Mouse (Mus musculus) limb, embryonic 10.5 days (tissue): ENCODE results near the gene Ybx1. TPM values are rescaled to one million over a fixed set of nuclear protein-coding genes. Genes with fewer than 3 reads are reported as not detected.

Experiments
- DNase-seq: peaks from one replicate; pipeline ENCODE4 v3.0.0-alpha.2; 2017; ENCODE audit warnings: low spot score
- H3K27ac ChIP-seq: fragments of 300-500 bp; sonication (generic); 2 replicates; pipeline ENCODE4 v1.5.1; 2016; ENCODE audit warnings: mild to moderate bottlenecking
- H3K27me3 ChIP-seq: fragments of 300-500 bp; sonication (generic); 2 replicates; pipeline ENCODE4 v1.6.1; 2016; ENCODE audit warnings: low read depth, mild to moderate bottlenecking; ENCODE audit not compliant: poor library complexity, severe bottlenecking
- H3K36me3 ChIP-seq: fragments of 300-500 bp; sonication (generic); 2 replicates; pipeline ENCODE4 v1.6.1; 2016; ENCODE audit warnings: mild to moderate bottlenecking, moderate library complexity
- H3K4me1 ChIP-seq: fragments of 300-500 bp; sonication (generic); 2 replicates; pipeline ENCODE4 v1.6.1; 2016
- H3K4me3 ChIP-seq: fragments of 300-500 bp; sonication (generic); 2 replicates; pipeline ENCODE4 v1.5.1; 2016; ENCODE audit warnings: mild to moderate bottlenecking, moderate library complexity
- H3K9me3 ChIP-seq: fragments of 300-500 bp; sonication (generic); replicated peaks from 2 replicates; pipeline ENCODE4 v1.6.1; 2016; ENCODE audit warnings: mild to moderate bottlenecking
- WGBS: fragments of 180-500 bp; shearing (Covaris S2); methylation state at CpG from one replicate; pipeline ENCODE4 v1.1.7; 2016; 5-methylcytosine and 5-hydroxymethylcytosine counted together
- polyA plus RNA-seq: library from polyadenylated mRNA; unstranded; fragments of >200 nt; fragmentation: Nextera tagmentation; extraction: Ambion mirVana; gene quantifications from 2 replicates; pipeline ENCODE4 v1.2.1, GENCODE M21; 2016

The Ybx1 gene
- 1,026 and 1,071 TPM in 2 replicates for polyA plus RNA-seq

- Histone ChIP-seq H3K9me3 (no peaks in the 10 kb centered on the region), H3K27me3 (no peaks in the 10 kb centered on the region), H3K4me3 (peak within 1 kb of the TSS; percentile 99), H3K4me1 (peaks cover 22% of the 10 kb centered on the region), H3K36me3 (peaks cover 33% of the 10 kb centered on the region), H3K27ac (peak within 1 kb of the TSS; percentile 97)
- WGBS: under 1% methylated on average over 61 of the region's 61 CpGs
- peak; percentile 96 for DNase-seq
These were observed at the start of gene Ybx1 for GRCm38 (mm10) chr4:119294415-119295133. Gene Ybx1 (minus strand): TSS chr4:119294604.

DNA sequence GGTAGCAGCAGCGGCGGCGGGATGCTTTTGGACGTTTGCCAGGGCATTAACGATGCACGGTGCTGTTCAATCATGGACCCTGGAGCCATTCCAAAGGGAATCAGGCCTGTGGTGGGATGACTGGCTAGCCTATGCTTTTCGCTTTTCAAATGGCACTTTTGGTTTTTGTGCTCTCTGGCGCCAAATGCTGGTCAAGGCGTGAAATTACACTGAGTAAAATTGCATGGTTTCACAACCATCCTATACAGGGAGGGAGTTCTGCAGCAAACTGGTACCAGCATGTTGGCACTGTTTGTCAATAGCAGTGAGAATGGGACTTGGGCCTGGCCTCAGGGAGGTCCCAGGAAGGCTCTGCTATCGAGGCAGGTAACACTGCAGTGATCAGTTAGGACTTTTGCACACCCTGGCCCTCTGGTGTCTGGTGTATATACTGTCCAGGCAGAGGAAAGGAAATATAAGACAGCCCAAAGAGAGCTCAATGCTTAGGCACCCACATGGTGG, 44.5 kb upstream of the Ybx1 start:
- WGBS: 10% methylated on average over 10 of the region's 10 CpGs
- DNase-seq: peak; percentile 53
- no peaks in the 10 kb centered on the region for H3K4me1 ChIP-seq
- no peak overlapping the region for H3K27ac ChIP-seq
- no peak overlapping the region for H3K4me3 ChIP-seq
- no peaks in the 10 kb centered on the region for H3K27me3 ChIP-seq
- H3K36me3 ChIP-seq: no peaks in the 10 kb centered on the region
- H3K9me3 ChIP-seq: no peaks in the 10 kb centered on the region

- H3K4me3 ChIP-seq: no peak overlapping the region
- H3K36me3 ChIP-seq: no peaks in the 10 kb centered on the region
- no peaks in the 10 kb centered on the region for H3K9me3 ChIP-seq
- no peak for DNase-seq
- H3K27ac ChIP-seq: no peak overlapping the region
- no peaks in the 10 kb centered on the region for H3K27me3 ChIP-seq
- H3K4me1 ChIP-seq: no peaks in the 10 kb centered on the region
- 91% methylated on average over 4 of the region's 4 CpGs for WGBS
These were observed 44.0 kb upstream of the Ybx1 start for GRCm38 (mm10) chr4:119338422-119338821.

DNA sequence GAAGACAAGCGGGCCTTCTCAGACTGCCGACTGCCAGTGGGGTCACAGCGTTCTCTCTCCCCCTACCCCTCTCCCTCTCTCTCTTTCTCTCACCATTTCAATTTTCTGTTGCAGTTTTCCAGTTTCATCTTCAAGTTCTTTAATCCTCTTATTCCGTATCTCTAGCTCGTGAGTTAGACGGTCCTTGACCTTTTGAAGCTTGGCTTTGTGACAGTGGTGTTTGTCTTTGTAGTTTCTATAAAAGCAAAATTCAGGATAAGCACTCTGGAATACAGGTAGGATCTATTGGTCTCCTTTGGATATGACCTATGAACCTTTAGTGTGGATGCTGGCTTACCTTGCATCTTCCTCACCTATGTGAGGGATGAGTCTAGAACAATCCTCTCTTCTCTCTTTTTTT, 39.1 kb upstream of the Ybx1 start:
- no peak overlapping the region for H3K4me3 ChIP-seq
- no peaks in the 10 kb centered on the region for H3K27me3 ChIP-seq
- WGBS: 94% methylated on average over 6 of the region's 6 CpGs
- no peaks in the 10 kb centered on the region for H3K36me3 ChIP-seq
- H3K4me1 ChIP-seq: no peaks in the 10 kb centered on the region
- H3K27ac ChIP-seq: no peak overlapping the region
- no peak for DNase-seq
- no peaks in the 10 kb centered on the region for H3K9me3 ChIP-seq

- DNase-seq: peak; percentile 36
- H3K36me3 ChIP-seq: peaks cover 33% of the 10 kb centered on the region
- no peaks in the 10 kb centered on the region for H3K27me3 ChIP-seq
- peak overlapping the region; percentile 87 for H3K27ac ChIP-seq
- no peaks in the 10 kb centered on the region for H3K9me3 ChIP-seq
- peaks cover 18% of the 10 kb centered on the region for H3K4me1 ChIP-seq
- peak overlapping the region; percentile 82 for H3K4me3 ChIP-seq
- 26% methylated on average over 10 of the region's 10 CpGs for WGBS
These were observed 26.6 kb upstream of the Ybx1 start for GRCm38 (mm10) chr4:119320896-119321550.

GRCm38 (mm10) chr4:119320131-119320830, 25.9 kb upstream of the Ybx1 start, which contains the start of gene Ppih:
Gene Ppih (minus strand): TSS chr4:119320546.
- Histone ChIP-seq H3K27me3 (no peaks in the 10 kb centered on the region), H3K9me3 (no peaks in the 10 kb centered on the region), H3K27ac (peak within 1 kb of the TSS; percentile 87), H3K4me1 (peaks cover 18% of the 10 kb centered on the region), H3K36me3 (peaks cover 40% of the 10 kb centered on the region), H3K4me3 (peak within 1 kb of the TSS; percentile 82)
- WGBS: under 1% methylated on average over 44 of the region's 44 CpGs
- peak; percentile 99 for DNase-seq

DNA sequence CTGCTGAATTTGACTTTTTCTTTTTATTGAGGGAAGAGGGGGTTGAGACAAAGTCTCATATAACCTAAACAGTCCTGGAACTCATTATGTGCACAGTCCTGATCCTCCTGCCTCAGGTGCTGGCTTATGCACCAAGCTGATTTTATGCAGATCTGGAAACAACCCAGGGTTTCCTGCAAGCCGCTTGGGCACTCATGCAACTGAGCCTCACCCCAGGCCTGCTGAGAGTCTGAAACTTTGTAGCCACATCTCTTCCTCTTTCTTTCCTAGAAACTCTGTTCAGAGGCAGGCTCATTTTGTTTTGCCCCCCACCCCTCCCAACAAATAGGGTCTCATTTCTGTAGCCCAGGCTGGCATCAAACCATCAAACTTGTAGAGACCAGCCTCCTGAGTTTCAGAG, 19.4 kb upstream of the Ybx1 start:
- Histone ChIP-seq H3K4me3 (no peak overlapping the region), H3K36me3 (peaks cover 97% of the 10 kb centered on the region), H3K27me3 (no peaks in the 10 kb centered on the region), H3K4me1 (no peaks in the 10 kb centered on the region), H3K27ac (no peak overlapping the region), H3K9me3 (no peaks in the 10 kb centered on the region)
- WGBS: 83% methylated on average over 1 of the region's 1 CpGs
- DNase-seq: no peak

- WGBS: 78% methylated on average over 5 of the region's 5 CpGs
- H3K9me3 ChIP-seq: no peaks in the 10 kb centered on the region
- no peak overlapping the region for H3K27ac ChIP-seq
- no peaks in the 10 kb centered on the region for H3K4me1 ChIP-seq
- no peak for DNase-seq
- no peaks in the 10 kb centered on the region for H3K27me3 ChIP-seq
- H3K4me3 ChIP-seq: no peak overlapping the region
- peaks cover 66% of the 10 kb centered on the region for H3K36me3 ChIP-seq
These were observed 11.0 kb upstream of the Ybx1 start for GRCm38 (mm10) chr4:119305418-119305817.

DNA sequence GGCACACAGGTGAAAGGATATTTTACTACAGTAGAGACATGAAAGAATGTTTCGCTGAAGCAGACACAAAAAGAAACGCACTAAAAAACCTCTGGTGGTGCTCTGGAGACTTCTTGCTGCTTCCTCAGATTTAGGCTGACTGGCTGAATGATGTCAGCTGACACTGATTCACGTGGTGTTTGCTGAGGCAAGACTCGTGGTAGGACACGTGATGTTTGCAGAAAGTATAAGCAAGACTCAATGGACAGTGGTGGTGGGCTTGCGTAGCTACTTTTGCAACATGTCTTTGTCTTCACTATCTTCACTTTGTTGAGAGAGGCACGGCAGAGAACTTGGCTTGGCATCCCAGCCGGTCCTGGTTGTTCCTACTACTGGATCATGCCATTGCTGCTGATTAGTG, 8.9 kb upstream of the Ybx1 start:
- H3K4me3 ChIP-seq: no peak overlapping the region
- H3K27me3 ChIP-seq: no peaks in the 10 kb centered on the region
- H3K4me1 ChIP-seq: no peaks in the 10 kb centered on the region
- no peak overlapping the region for H3K27ac ChIP-seq
- no peaks in the 10 kb centered on the region for H3K9me3 ChIP-seq
- WGBS: 92% methylated on average over 8 of the region's 8 CpGs
- peaks cover 48% of the 10 kb centered on the region for H3K36me3 ChIP-seq
- no peak for DNase-seq

DNA sequence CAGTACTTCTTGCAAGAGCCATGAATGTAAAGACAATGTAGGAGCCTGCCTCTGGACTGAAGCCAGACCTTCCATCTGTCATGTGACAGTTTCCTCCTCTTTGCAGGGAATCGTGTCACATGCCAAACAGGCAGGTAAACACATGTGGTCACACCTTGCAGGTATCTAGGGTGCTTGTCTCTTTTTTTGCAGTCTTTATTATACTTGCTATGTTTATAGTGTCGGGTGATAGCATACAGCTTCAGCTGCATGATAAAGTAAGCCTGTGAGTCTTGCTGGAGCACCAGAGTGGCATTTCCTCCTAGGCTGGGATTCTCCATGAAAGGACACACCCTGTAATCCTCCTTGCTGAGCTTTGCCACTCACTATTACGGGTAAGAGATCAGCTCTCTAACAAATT, 7.4 kb upstream of the Ybx1 start:
- no peak overlapping the region for H3K4me3 ChIP-seq
- H3K9me3 ChIP-seq: no peaks in the 10 kb centered on the region
- no peak overlapping the region for H3K27ac ChIP-seq
- H3K27me3 ChIP-seq: no peaks in the 10 kb centered on the region
- no peaks in the 10 kb centered on the region for H3K4me1 ChIP-seq
- no peak for DNase-seq
- 82% methylated on average over 3 of the region's 3 CpGs for WGBS
- H3K36me3 ChIP-seq: peaks cover 33% of the 10 kb centered on the region

- no peaks in the 10 kb centered on the region for H3K9me3 ChIP-seq
- no peaks in the 10 kb centered on the region for H3K27me3 ChIP-seq
- no peak overlapping the region for H3K4me3 ChIP-seq
- no peak overlapping the region for H3K27ac ChIP-seq
- H3K4me1 ChIP-seq: peaks cover under 1% of the 10 kb centered on the region; the same call in 1 of the 2 replicates
- DNase-seq: no peak
- peaks cover 23% of the 10 kb centered on the region for H3K36me3 ChIP-seq
- WGBS: 92% methylated on average over 3 of the region's 3 CpGs
These were observed 6.4 kb upstream of the Ybx1 start for GRCm38 (mm10) chr4:119300761-119301160.

DNA sequence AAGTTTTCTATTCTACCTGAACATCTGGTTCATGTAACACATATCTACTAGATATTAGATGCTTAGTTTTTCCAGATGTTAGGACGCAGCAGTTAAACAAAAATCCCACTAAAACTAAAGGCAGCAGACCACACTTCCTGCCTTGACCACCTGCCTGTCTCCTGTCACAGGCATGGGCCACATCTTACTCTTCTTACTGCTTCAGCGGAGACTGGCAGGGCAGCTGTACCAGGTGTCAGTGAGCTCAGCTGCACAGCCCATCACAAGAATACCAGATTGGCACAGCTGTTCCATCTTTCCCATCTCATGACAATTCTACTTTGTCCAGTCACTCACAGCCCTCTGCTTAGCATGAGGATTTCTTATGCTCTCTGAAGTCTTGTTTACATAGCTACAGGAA, 3.0 kb upstream of the Ybx1 start:
- H3K4me3 ChIP-seq: no peak overlapping the region
- peaks cover 11% of the 10 kb centered on the region for H3K4me1 ChIP-seq
- H3K27ac ChIP-seq: no peak overlapping the region
- DNase-seq: no peak
- H3K9me3 ChIP-seq: no peaks in the 10 kb centered on the region
- H3K36me3 ChIP-seq: peaks cover 13% of the 10 kb centered on the region
- 86% methylated on average over 2 of the region's 2 CpGs for WGBS
- H3K27me3 ChIP-seq: no peaks in the 10 kb centered on the region

- H3K27me3 ChIP-seq: no peaks in the 10 kb centered on the region
- peaks cover 22% of the 10 kb centered on the region for H3K4me1 ChIP-seq
- H3K9me3 ChIP-seq: no peaks in the 10 kb centered on the region
- 14% methylated on average over 6 of the region's 6 CpGs for whole genome bisulfite sequencing
- H3K4me3 ChIP-seq: peak overlapping the region; percentile 99
- DNase-seq: peak; percentile 47
- H3K27ac ChIP-seq: peak overlapping the region; percentile 97
- H3K36me3 ChIP-seq: peaks cover 28% of the 10 kb centered on the region
These were observed 690 bp upstream of the Ybx1 start for GRCm38 (mm10) chr4:119295134-119295453.
